Mouse (Mus musculus): ENCODE measurements around the gene Zfp534. TPM values are rescaled to one million over a fixed set of nuclear protein-coding genes. Genes with fewer than 3 reads are reported as not detected.
"Not testable (repeated sequence)": the region's sequence is repeated elsewhere in the genome, so short reads cannot be mapped to it uniquely, and the experiment has no call there.

The Zfp534 gene
- total RNA-seq (2017) = 0.25 TPM in 1 of 2 replicates, not detected in the other

DNA sequence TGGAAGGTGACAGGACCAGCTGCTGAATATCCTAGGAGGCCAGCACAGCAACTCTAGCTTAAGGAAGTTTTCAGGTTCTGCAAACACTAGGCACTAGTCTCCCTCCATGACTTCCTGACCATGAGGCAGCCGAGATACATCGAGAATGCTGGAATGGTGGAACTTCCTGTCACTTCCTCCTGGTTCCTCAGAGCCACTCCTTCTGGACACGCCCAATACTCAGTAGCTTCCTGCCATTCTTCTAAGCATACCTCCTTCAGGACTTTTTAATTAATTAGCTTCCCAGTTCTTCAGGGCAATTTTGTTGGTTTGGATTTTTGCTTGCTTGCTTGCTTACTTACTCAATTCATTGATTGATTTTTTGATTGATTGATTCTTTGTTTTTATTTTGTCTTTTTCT is at the start of gene Zfp534:
TSS of gene Zfp534 (minus strand) at position 101 of the 400 bp plus-strand sequence.
- not testable (repeated sequence) for ATAC-seq (ENCODE audit: extremely low read depth, insufficient number of reproducible peaks, low FRiP score, poor library complexity, severe bottlenecking)

DNA sequence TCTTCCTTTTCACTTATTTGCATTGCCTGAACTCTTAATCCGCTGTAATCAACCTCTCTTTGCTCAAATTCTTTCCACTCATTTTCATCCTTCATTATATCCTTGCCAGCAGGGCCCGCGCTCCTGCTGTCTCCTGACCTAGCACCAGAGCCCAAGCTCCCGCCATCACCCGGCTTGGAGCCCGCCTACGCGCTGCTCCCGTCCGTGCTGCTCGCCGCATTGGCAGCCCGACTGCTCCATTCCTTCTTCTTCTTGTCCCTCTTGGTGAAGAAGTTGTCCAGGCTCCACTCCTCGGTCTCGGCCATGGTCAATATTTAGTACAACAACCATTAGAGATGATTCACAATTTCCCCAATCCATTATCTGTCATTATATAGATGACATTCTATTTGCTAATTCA is 43.9 kb upstream of the Zfp534 start:
- not testable (repeated sequence) for ATAC-seq (ENCODE audit: extremely low read depth, insufficient number of reproducible peaks, low FRiP score, poor library complexity, severe bottlenecking)

DNA sequence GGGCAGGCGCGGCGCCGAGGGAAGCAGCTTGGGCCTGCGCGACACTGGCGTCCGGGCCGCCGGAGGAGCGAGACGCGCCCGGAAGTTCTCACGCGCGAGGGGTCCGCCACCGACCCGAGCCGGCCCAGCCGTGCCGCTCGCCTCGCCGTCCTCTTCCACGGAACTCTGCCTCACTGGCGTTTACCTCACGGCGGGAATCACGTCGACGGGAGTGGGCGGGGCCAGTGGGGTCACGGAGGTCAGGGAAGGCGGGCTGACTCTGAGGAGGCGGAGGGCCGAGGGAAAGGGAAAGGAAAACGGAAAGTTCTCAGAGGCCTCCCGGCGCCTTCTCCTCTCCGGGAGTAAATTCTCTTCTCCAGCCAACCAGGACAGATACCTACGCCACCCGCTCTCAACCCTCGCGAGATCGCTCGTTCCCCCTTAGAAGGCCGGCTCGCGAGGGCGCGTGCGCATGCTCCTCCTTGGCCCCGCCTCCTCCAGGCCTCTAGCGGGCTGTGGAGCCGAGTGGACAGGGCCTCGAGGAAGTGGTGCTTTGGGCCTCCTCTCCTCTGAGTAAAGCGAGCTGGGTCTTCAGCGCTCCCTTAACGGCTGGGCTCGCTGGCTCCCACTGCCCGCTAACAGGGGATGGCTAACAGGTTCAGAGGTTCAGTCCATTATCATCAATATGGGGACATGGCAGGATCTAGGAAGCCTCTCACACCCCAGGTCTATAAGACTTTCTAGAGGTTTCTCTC is 36.5 kb upstream of the Zfp534 start:
- ATAC-seq (ENCODE audit: extremely low read depth, insufficient number of reproducible peaks, low FRiP score, poor library complexity, severe bottlenecking) = not testable (repeated sequence)

DNA sequence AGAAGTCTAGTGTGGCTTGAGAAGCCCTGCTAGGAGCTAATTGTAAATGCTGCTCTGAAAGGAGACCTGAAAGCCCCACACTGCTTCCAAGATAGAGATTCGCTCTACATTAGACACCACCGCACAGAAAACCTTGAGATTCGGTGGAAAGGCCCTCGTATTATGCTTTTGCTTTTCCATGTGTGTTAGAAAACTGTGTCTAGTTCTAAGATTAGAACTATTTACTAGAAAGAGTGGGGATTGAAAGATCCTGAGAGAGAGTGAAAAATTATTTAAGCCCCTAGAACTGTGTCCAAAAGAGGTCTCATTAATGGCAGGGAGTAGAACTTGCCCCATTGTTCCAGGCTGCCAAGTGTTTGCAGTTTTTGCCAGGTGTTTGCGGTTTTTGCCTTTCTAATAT is 47.1 kb downstream of the Zfp534 start:
- not testable (repeated sequence) for ATAC-seq (ENCODE audit: extremely low read depth, insufficient number of reproducible peaks, low FRiP score, poor library complexity, severe bottlenecking)

DNA sequence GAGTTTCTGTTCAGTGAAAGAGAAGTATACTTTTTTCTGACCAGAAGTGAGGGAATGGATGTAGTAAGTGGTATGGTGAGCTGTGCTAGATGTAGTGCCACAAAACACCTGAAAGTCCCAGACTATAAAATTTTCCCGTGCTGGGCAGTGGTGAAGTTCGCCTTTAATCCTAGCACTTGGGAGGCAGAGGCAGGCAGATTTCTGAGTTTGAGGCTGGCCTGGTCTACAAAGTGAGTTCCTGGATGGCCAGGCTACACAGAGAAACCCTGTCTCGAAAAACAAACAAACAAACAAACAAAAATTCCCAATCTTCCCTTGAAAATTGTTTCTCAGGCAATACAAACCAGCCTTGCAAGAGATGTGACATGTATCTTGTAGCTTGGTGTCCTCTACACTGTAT is 54.9 kb downstream of the Zfp534 start:
- ATAC-seq (ENCODE audit: extremely low read depth, insufficient number of reproducible peaks, low FRiP score, poor library complexity, severe bottlenecking) = not testable (repeated sequence)

DNA sequence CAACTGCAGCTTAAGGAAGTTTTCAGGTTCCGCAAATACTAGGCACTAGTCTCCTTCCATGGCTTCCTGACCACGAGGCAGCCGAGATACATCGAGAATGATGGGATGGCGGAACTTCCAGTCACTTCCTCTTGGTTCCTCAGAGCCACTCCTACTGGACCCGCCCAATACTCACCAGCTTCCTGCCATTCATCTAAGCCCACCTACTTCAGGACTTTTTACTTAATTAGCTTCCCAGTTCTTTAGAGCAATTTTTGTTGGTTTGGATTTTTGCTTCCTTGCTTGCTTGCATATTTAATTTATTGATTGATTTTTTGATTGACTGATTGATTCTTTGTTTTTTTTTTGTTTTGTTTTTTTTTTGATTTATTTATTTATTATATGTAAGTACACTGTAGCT is 59.9 kb downstream of the Zfp534 start, which contains the start of gene Zfp979:
TSS of gene Zfp979 (minus strand) at position 101 of the 400 bp plus-strand sequence.
- not testable (repeated sequence) for ATAC-seq (ENCODE audit: extremely low read depth, insufficient number of reproducible peaks, low FRiP score, poor library complexity, severe bottlenecking)

DNA sequence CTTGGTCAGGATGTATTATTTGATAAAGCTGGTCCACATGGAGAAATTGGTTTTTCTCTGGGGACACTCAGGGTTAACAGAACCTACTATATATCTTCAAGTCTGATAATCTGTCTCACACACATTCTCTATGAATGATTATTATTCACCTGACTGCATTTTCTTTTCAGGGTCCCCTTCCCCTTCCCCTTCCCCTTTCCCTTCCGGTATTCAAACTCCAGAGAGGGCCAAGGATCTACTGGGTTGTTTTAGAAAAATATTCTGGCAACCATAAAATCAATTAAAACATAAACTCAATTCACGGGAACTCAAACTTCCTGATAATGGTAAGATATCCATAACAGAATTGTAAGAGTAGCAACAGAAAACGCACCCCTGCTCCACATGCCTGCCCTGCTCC is 60.4 kb downstream of the Zfp534 start:
- not testable (repeated sequence) for ATAC-seq (ENCODE audit: extremely low read depth, insufficient number of reproducible peaks, low FRiP score, poor library complexity, severe bottlenecking)

DNA sequence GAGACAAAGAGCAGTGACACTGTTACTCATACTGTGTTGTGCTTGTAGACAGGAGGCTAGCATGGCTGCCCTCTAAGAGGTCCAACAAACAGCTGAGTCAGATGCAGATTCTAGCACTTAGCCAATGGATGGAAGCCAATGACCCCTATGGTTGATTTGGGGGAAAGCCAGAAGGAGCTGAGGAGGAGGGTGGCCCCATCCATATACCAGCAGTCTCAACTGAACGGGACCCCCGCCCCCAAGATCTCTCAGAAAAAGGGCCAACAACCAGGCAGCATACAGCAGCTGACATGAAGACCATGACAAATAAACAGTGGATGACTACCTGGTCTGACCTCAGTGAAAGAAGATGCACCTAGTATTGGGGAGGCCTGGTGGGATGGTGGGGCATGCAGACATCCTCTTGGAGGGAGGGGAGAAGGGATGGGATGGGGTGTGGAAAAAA is 68.5 kb downstream of the Zfp534 start:
- peak; percentile 51 for ATAC-seq (ENCODE audit: extremely low read depth, insufficient number of reproducible peaks, low FRiP score, poor library complexity, severe bottlenecking)

Other genes starting within 250 kb of the Zfp534 start
- not detected in 2 replicates for gene Zfp982, start 210.1 kb downstream of the Zfp534 start, total RNA-seq (2017)
- gene Gm16503, start 162.3 kb downstream of the Zfp534 start, total RNA-seq (2017) = 0.12 TPM in 1 of 2 replicates, not detected in the other
- not detected in 2 replicates for gene Zfp985, start 149.3 kb downstream of the Zfp534 start, total RNA-seq (2017)
- gene Zfp979, start 60.0 kb downstream of the Zfp534 start, total RNA-seq (2017) = not detected in 2 replicates
- 44.7 and 50.8 TPM in 2 replicates for gene Zfp984, start 107.2 kb upstream of the Zfp534 start, total RNA-seq (2017)
- gene Zfp933, start 145.8 kb upstream of the Zfp534 start, total RNA-seq (2017) = 10.3 and 10.8 TPM in 2 replicates
- 67.3 and 77.2 TPM in 2 replicates for gene Miip, start 166.3 kb upstream of the Zfp534 start, total RNA-seq (2017)
- 20.9 and 22.0 TPM in 2 replicates for gene Fv1, start 166.4 kb upstream of the Zfp534 start, total RNA-seq (2017)
- gene Mfn2, start 202.2 kb upstream of the Zfp534 start, total RNA-seq (2017) = 22.2 and 28.7 TPM in 2 replicates
- gene Plod1, start 234.2 kb upstream of the Zfp534 start, total RNA-seq (2017) = 15.5 and 15.7 TPM in 2 replicates
- gene 2510039O18Rik, start 238.3 kb upstream of the Zfp534 start, total RNA-seq (2017) = 50.6 and 53.2 TPM in 2 replicates

Data from neutrophil, adult 5-6 weeks (primary cell).